Mouse (Mus musculus) kidney, adult 8-10 months (tissue): ENCODE results near the gene Rnf220.

Experiments
- DNase-seq, 2 experiments: peaks; one replicate each; pipeline ENCODE4 v3.0.0; 2022

The Rnf220 gene

GRCm38 (mm10) chr4:117296849-117297593 is 199.8 kb downstream of the Rnf220 start:
- no peak for DNase-seq

- no peak for DNase-seq
These were observed 205.2 kb downstream of the Rnf220 start for GRCm38 (mm10) chr4:117291696-117292095.

- DNase-seq, result peak; percentile 66 to 72
These were observed 207.7 kb downstream of the Rnf220 start for GRCm38 (mm10) chr4:117288927-117289801.

DNA sequence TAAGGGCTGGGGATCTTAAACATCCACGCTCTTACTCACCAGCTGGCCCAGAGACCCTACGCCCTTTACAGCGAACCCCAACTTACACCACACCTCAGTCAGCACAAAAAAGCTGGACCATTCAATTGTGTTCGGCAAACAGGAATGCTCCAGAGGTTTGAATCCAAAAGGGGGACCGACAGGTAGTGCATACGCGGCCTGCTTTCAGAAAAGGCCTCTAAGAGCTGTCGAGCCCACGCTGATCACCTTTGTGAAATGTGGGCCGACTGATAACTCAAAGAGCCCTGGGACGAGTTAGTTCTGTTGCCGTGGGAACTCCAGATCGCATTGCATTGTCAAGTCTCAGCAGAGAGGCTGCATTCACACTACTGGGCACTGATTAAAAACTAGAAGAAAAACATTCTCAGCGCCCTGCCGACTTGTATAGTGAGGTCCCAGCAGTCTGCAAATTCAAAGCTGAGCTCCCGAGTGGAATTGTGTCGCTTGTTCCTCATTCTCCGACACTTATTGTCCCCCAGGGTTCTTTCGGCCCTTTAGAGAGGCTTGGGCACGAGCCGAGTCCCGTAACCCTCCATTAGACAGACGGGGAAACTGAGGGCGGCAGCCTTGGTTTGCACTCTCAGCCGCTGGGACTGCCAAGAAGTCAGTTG is 208.4 kb downstream of the Rnf220 start:
- DNase-seq, result no peak

DNA sequence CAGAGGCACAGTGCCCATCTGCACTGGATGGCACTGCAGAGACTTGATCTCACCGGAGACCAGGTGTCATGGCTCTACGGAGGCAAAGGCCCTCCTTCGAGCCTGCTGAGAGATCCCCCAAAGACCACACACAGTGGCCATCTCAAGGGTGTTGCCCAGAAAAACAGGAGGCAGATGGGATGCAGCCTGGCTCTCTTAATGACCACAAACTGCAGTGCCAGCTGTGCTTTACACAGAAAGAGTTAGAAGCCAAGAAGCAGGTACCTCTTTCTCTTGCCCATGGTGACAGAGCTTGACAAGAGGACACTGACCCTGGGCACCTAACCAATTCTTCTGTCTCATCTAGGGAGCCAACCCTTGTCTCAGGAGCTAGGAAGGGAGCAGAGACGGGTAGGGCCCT is 212.5 kb downstream of the Rnf220 start:
- DNase-seq, result no peak

- DNase-seq, result no peak
These were observed 213.3 kb downstream of the Rnf220 start for GRCm38 (mm10) chr4:117283271-117284191.

DNA sequence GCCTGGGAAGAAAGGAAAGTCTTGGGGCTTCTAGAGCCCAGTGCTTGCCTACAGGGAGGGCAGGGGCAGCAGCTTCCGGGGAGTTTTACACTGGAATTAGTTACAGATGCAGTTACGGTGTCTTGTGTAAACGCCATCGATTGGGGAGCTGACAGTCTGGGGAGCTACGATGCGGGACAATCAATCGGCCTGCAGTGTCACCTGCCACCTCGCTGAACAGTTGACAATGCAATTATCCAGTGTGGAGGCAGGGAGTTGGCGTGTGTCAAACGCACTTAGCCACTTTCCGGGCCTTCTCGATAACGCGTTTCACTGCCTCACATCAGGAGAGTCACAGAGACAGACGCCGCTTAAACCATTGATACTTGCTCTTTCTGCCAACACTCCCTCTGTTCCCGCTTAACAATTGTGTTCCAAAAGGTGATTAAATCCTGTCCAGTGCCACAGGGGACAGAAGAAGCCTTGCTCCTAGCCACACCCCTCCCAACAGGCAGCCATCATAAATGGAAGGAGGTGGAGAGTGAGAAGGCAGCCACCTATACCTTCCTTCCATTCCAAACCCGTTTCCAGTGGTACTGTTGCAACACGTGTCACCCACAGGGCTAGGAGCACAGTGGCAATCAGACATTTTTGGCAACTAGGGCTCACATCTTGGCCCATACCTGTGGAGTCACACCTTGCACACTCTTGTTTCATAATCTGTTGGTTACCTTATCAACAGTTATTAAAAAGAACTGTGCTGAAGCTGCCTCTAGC is 215.6 kb downstream of the Rnf220 start:
- no peak for DNase-seq

- DNase-seq, result no peak
These were observed 216.4 kb downstream of the Rnf220 start for GRCm38 (mm10) chr4:117280397-117280930.

GRCm38 (mm10) chr4:117279253-117279642 is 217.6 kb downstream of the Rnf220 start:
- DNase-seq, result no peak

- no peak for DNase-seq
These were observed 218.2 kb downstream of the Rnf220 start for GRCm38 (mm10) chr4:117278381-117279252.

GRCm38 (mm10) chr4:117277687-117278086 is 219.2 kb downstream of the Rnf220 start:
- no peak for DNase-seq

DNA sequence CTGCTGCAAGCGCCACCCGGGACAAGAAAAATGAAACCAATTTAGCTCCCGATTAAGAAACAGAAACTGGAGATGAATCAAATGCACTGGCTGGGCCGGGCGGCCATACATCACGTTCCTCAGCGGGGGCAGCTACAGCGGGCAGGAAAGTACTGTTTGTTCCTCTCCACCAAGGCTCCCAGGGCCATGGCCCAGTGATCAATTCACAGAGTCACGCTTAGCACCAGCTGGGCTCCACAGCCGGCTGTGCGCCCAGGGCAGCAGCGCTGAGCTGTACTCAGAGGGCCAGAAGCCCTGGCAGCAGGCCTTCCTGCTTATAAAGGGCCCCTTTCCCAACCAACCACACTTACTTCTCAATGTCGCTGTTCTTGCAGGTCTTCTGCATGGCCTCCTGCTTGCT is 219.8 kb downstream of the Rnf220 start:
- no peak for DNase-seq

GRCm38 (mm10) chr4:117276281-117276711 is 220.6 kb downstream of the Rnf220 start:
- DNase-seq, result no peak

GRCm38 (mm10) chr4:117274720-117275119 is 222.1 kb downstream of the Rnf220 start:
- DNase-seq, result no peak

GRCm38 (mm10) chr4:117272459-117272858 is 224.4 kb downstream of the Rnf220 start:
- DNase-seq, result no peak

GRCm38 (mm10) chr4:117270278-117270677 is 226.6 kb downstream of the Rnf220 start:
- peak; percentile 58 to 78 for DNase-seq

DNA sequence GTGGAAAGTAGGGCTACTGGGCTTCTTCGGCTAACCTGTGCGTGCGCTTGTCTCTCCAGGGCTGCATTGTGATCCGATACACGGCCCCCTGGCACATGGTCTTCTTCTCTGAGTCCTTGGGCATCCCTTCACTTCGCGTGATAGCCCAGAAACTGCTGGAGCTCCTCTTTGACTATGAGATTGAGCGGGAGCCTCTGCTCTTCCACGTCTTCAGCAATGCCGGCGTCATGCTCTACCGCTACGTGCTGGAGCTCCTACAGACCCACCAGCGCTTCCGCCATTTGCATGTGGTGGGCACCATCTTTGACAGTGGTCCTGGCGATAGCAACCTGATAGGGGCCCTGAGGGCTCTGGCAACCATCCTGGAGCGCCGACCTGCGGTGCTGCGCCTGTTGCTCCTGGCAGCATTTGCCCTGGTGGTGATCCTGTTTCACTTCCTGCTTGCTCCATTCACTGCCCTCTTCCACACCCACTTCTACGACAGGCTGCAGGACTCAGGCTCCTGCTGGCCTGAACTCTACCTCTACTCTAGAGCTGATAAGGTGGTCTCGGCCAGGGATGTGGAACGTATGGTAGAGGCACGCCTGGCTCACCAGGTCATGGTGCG is 228.9 kb downstream of the Rnf220 start:
- DNase-seq, result no peak

DNA sequence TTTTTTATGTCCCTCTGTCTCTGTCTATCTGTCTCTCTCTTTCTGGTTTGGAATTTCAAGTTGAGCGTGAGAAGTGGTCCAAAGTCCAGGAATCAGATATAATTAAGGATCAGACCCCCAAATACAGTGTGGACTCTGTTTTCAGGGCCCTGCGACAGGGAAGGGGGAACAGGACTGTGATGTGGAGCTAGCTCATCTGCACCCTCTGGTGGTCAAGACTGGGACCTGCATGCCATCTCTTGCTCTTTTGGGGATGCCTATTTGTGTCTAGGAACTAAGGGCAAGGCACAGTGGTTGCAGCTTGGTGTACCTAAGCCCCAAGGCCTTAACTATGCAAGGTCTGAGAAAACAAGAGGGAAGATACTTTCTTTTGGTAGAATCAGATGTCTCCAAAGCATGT is 229.6 kb downstream of the Rnf220 start:
- peak; percentile 67 to 83 for DNase-seq

DNA sequence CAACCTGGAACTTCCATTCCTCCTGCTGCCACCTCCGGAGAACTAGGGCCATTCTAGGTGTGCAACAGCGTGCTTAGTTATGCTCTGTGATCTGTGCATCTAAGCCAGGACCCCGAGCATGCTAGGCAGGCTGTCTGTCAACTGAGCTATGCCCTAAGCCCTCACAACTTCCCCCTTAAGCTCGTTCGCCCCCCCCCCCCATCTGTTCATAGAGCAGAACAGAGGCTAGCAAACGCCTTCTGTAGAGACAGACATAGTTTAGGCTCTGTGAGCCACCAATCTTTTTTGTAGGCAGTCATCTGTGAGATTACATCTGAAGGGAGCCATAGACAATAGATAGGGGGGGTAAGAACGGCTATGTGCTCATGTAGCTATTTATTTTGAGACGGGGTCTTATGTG is 233.9 kb downstream of the Rnf220 start:
- no peak for DNase-seq
